Mouse (Mus musculus): ENCODE measurements around the gene Slc22a14. TPM values are rescaled to one million over a fixed set of nuclear protein-coding genes. Genes with fewer than 3 reads are reported as not detected.
"Not testable (repeated sequence)": the region's sequence is repeated elsewhere in the genome, so short reads cannot be mapped to it uniquely, and the experiment has no call there.

The Slc22a14 gene
- polyA plus RNA-seq, 1 experiment from 2014 or later, result not detected

DNA sequence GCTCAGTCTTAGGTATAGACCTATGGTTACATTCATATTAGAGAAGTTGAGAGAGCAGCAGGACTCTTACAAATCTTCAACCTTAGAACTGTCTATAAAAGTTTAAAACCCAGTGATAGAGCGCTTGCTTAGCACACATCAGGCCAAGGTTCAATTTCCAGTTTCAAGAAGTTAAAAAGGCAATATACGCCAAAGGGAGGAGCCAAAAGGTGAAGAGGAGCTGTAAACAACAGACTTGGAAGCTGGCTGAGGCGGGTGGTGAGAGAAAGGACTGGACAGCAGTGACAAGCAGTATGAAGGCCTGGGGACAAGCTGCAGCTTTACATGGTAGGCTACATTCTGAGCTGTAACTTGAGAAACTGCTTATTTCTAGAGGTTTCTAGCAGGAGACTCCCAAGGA is 66.8 kb downstream of the Slc22a14 start:
- H3K4me3 ChIP-seq (ENCODE audit: low read depth, low read length), result no peak overlapping the region
- H3K9me3 ChIP-seq (ENCODE audit: control insufficient read depth, low read length), result no peaks in the 10 kb centered on the region
- H3K4me1 ChIP-seq (replicated peaks; ENCODE audit: control insufficient read depth, insufficient read depth, low read length), result no peaks in the 10 kb centered on the region
- no peak for ATAC-seq (replicated peaks; ENCODE audit: low FRiP score)
- H3K9ac ChIP-seq (ENCODE audit: low read depth, low read length), result no peak overlapping the region
- no peak overlapping the region for H3K4me2 ChIP-seq
- 87% methylated on average over 3 of the region's 3 CpGs for WGBS
- H3K27ac ChIP-seq (ENCODE audit: low read depth, low read length), result no peak overlapping the region
- peaks cover 7% of the 10 kb centered on the region; the same call in 1 of the 2 replicates for H3K36me3 ChIP-seq (ENCODE audit: control insufficient read depth, insufficient read depth, low read length)
- DNase-seq (ENCODE audit: low spot score), result no peak
- H3K27me3 ChIP-seq (replicated peaks; ENCODE audit: control insufficient read depth, insufficient read depth, low read length), result no peaks in the 10 kb centered on the region

DNA sequence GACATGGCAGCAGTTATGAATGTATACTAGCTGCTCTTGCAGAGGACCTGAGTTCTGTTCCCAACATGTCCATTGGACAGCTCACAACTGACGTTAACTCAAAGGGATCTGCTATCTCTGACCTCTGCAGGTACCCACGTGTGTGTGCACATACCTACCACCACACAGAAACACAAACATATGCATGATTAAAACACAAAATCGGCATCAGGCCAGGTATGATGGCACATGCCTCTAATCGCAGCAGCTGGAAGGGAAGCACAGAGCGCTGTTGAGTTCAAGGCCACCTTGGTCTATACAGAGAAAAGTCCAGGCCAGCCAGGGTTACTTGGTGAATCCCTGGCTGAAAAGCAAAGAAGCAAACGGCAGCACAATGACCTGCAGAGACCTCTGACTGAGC is 67.7 kb downstream of the Slc22a14 start:
- Histone ChIP-seq H3K4me2 (no peak overlapping the region), H3K9me3 (ENCODE audit: control insufficient read depth, low read length) (no peaks in the 10 kb centered on the region), H3K4me3 (ENCODE audit: low read depth, low read length) (no peak overlapping the region), H3K27me3 (replicated peaks; ENCODE audit: control insufficient read depth, insufficient read depth, low read length) (no peaks in the 10 kb centered on the region), H3K27ac (ENCODE audit: low read depth, low read length) (no peak overlapping the region), H3K9ac (ENCODE audit: low read depth, low read length) (no peak overlapping the region), H3K36me3 (ENCODE audit: control insufficient read depth, insufficient read depth, low read length) (peaks cover 7% of the 10 kb centered on the region; the same call in 1 of the 2 replicates), H3K4me1 (replicated peaks; ENCODE audit: control insufficient read depth, insufficient read depth, low read length) (no peaks in the 10 kb centered on the region)
- DNase-seq (ENCODE audit: low spot score), result no peak
- no peak for ATAC-seq (replicated peaks; ENCODE audit: low FRiP score)
- 88% methylated on average over 6 of the region's 6 CpGs for WGBS

DNA sequence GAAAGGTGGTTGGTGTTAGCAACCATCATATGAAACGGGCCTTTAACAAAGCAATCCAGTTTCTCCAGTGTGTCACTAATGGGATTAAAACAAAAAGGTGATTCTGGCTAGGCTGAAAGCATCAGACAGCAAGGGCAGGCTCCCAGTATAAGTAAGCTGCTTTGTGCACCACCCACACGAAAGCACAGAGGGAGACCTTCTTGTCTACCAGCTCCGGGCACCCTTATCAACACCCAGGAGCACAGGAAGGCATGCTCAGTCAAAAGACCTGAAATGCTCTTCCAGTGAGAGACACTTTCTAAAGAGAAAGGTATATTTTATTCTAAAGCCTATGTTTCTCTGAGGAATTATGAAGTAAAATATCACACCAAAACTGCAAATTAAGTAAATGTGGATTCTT is 74.6 kb downstream of the Slc22a14 start:
- Histone ChIP-seq H3K36me3 (ENCODE audit: control insufficient read depth, insufficient read depth, low read length) (peaks cover 4% of the 10 kb centered on the region; the same call in 1 of the 2 replicates), H3K27me3 (replicated peaks; ENCODE audit: control insufficient read depth, insufficient read depth, low read length) (no peaks in the 10 kb centered on the region), H3K27ac (ENCODE audit: low read depth, low read length) (no peak overlapping the region), H3K4me1 (replicated peaks; ENCODE audit: control insufficient read depth, insufficient read depth, low read length) (no peaks in the 10 kb centered on the region; the same call in 1 of the 2 replicates), H3K9me3 (ENCODE audit: control insufficient read depth, low read length) (no peaks in the 10 kb centered on the region), H3K4me2 (no peak overlapping the region), H3K4me3 (ENCODE audit: low read depth, low read length) (no peak overlapping the region), H3K9ac (ENCODE audit: low read depth, low read length) (no peak overlapping the region)
- WGBS, result 65% methylated on average over 3 of the region's 3 CpGs
- DNase-seq (ENCODE audit: low spot score) (no peak), ATAC-seq (replicated peaks; ENCODE audit: low FRiP score) (peak; percentile 81)

DNA sequence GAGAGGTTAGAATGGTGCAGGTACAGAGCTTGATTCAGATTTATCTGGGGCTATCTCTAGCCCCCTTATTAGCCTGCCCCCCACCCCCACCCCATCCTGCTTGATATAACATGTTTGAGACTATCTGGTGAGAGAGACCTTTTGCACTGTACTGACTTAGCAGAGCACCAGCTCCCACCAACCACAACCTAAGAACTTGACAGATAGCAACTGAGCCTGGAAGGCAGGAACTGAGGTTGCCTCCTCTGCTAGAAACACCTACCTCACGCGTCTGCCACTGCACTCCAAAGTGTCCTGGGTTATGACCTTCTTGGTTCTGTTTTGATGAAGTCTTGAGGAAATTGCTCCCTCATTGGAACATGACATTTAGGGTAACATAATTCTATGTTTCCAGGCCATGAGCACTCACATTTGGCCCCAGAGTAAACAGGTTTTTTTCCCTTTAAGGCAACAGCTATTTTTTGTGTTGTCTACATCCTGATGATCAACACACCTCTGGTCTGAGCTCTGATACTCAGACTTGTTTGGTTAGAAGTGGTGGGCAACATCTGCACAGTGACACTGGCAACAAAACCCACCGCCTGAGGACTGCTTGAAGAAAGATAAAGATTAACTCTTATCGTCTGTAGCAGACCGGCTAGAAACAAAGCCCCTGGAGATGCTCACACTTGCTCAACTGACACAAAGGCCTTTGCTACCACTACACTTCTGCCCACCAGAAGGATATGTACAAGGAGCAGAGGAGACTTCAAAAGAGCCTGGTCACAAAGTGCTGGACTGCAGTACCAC is 84.3 kb downstream of the Slc22a14 start:
- ATAC-seq (replicated peaks; ENCODE audit: low FRiP score) (peak; percentile 87), DNase-seq (ENCODE audit: low spot score) (no peak)
- Histone ChIP-seq H3K9ac (ENCODE audit: low read depth, low read length) (no peak overlapping the region), H3K36me3 (ENCODE audit: control insufficient read depth, insufficient read depth, low read length) (peaks cover 7% of the 10 kb centered on the region; the same call in 1 of the 2 replicates), H3K27ac (ENCODE audit: low read depth, low read length) (peak overlapping the region; percentile 16; the same call in 1 of the 2 replicates), H3K4me3 (ENCODE audit: low read depth, low read length) (no peak overlapping the region), H3K9me3 (ENCODE audit: control insufficient read depth, low read length) (no peaks in the 10 kb centered on the region), H3K4me2 (peak overlapping the region; percentile 4), H3K4me1 (replicated peaks; ENCODE audit: control insufficient read depth, insufficient read depth, low read length) (peaks cover 4% of the 10 kb centered on the region), H3K27me3 (replicated peaks; ENCODE audit: control insufficient read depth, insufficient read depth, low read length) (no peaks in the 10 kb centered on the region)
- WGBS, result 40% methylated on average over 5 of the region's 5 CpGs

DNA sequence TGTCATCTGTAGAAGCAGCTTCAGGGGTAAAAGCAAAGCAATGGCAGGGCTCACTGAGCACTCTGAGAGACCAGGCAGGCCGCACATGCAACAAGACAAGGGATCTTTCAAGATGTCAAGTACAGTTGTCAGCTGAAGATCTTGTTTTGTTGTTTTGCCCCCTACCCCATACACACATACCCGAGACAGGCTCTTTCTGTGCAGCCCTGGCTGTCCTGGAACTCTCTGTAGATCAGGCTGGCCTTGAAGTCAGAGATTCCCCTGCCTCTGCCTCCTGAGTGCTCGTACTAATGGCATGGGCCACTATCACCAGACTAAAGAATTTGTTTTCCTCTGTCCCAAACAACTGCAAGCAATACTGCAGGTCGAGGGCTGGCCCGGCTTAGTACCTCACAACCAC is 87.3 kb downstream of the Slc22a14 start:
- H3K9ac ChIP-seq (ENCODE audit: low read depth, low read length), result no peak overlapping the region
- H3K4me3 ChIP-seq (ENCODE audit: low read depth, low read length), result no peak overlapping the region
- H3K36me3 ChIP-seq (ENCODE audit: control insufficient read depth, insufficient read depth, low read length), result peaks cover 7% of the 10 kb centered on the region; the same call in 1 of the 2 replicates
- H3K27me3 ChIP-seq (replicated peaks; ENCODE audit: control insufficient read depth, insufficient read depth, low read length), result no peaks in the 10 kb centered on the region
- H3K9me3 ChIP-seq (ENCODE audit: control insufficient read depth, low read length), result no peaks in the 10 kb centered on the region
- DNase-seq (ENCODE audit: low spot score) (peak; percentile 22), ATAC-seq (replicated peaks; ENCODE audit: low FRiP score) (no peak)
- no peak overlapping the region for H3K4me2 ChIP-seq
- H3K27ac ChIP-seq (ENCODE audit: low read depth, low read length), result no peak overlapping the region
- WGBS, result 92% methylated on average over 5 of the region's 5 CpGs
- peaks cover 4% of the 10 kb centered on the region for H3K4me1 ChIP-seq (replicated peaks; ENCODE audit: control insufficient read depth, insufficient read depth, low read length)

DNA sequence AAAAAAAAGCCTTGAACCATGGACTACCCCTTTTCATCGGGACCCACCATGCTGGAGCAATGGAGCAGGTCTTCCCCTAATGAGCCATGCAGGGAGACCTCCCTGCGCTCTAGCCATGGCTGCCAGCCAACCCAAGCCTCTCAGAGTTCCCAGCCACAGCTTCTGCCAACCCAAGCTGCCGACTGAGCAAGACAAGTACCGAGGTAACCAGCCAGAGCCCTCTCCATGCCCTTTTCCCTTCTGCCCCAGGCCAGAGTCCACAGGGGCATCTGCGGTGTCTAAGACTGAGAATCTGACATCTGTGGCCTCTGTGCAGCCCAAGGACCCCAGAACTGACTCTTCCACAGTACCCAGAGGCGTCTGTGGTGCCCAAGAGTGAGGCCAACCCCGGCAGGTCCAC is 89.0 kb downstream of the Slc22a14 start:
- Histone ChIP-seq H3K36me3 (ENCODE audit: control insufficient read depth, insufficient read depth, low read length) (0 out of 2 replicates have a peak, but pooled peaks cover 5% of the 10 kb centered on the region), H3K9me3 (ENCODE audit: control insufficient read depth, low read length) (no peaks in the 10 kb centered on the region), H3K4me2 (no peak overlapping the region), H3K4me3 (ENCODE audit: low read depth, low read length) (no peak overlapping the region), H3K27me3 (replicated peaks; ENCODE audit: control insufficient read depth, insufficient read depth, low read length) (no peaks in the 10 kb centered on the region), H3K27ac (ENCODE audit: low read depth, low read length) (no peak overlapping the region), H3K4me1 (replicated peaks; ENCODE audit: control insufficient read depth, insufficient read depth, low read length) (no peaks in the 10 kb centered on the region), H3K9ac (ENCODE audit: low read depth, low read length) (no peak overlapping the region)
- WGBS, result 84% methylated on average over 7 of the region's 7 CpGs
- ATAC-seq (replicated peaks; ENCODE audit: low FRiP score) (no peak), DNase-seq (ENCODE audit: low spot score) (no peak)

DNA sequence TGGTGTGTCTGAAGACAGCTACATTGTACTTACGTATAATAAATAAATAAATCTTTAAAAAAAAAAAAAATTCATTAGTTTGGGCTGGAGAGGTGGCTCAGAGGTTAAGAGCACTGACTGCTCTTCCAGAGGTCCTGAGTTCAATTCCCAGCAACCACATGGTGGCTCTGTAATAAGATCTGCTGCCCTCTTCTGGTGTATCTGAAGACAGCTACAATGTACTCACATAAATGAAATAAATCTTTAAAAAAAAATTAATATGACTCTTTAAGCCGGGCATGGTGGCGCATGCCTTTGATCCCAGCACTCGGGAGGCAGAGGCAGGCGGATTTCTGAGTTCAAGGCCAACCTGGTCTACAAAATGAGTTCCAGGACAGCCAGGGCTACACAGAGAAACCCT is 90.5 kb downstream of the Slc22a14 start:
- H3K4me3 ChIP-seq (ENCODE audit: low read depth, low read length); H3K4me2 ChIP-seq; H3K27me3 ChIP-seq (replicated peaks; ENCODE audit: control insufficient read depth, insufficient read depth, low read length); H3K9me3 ChIP-seq (ENCODE audit: control insufficient read depth, low read length); ATAC-seq (replicated peaks; ENCODE audit: low FRiP score); H3K36me3 ChIP-seq (ENCODE audit: control insufficient read depth, insufficient read depth, low read length); DNase-seq (ENCODE audit: low spot score); H3K9ac ChIP-seq (ENCODE audit: low read depth, low read length); H3K4me1 ChIP-seq (replicated peaks; ENCODE audit: control insufficient read depth, insufficient read depth, low read length); H3K27ac ChIP-seq (ENCODE audit: low read depth, low read length): not testable (repeated sequence)
- WGBS, result 95% methylated on average over 5 of the region's 5 CpGs

DNA sequence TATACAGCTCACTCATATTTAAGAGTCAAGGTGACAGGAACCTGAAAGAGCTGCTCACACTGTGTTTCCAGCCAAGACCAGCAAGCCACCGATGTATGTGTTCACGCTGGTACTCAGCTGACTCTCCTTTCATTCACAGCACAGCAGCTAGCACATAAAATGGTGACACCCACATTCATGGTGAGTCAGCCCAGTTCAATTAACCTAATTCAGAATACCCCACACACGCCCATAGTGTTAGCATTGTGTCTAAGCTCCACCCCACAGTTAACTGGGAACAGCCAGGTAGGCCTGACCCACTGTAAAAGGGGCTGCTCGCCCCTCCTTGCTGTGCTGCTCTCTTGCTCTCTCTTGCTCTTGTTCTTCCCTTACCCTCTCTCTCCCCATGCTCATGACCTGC is 93.9 kb downstream of the Slc22a14 start:
- Histone ChIP-seq H3K36me3 (ENCODE audit: control insufficient read depth, insufficient read depth, low read length) (peaks cover 9% of the 10 kb centered on the region; the same call in 1 of the 2 replicates), H3K27ac (ENCODE audit: low read depth, low read length) (no peak overlapping the region), H3K4me2 (no peak overlapping the region), H3K4me1 (replicated peaks; ENCODE audit: control insufficient read depth, insufficient read depth, low read length) (no peaks in the 10 kb centered on the region), H3K9ac (ENCODE audit: low read depth, low read length) (no peak overlapping the region), H3K9me3 (ENCODE audit: control insufficient read depth, low read length) (no peaks in the 10 kb centered on the region), H3K27me3 (replicated peaks; ENCODE audit: control insufficient read depth, insufficient read depth, low read length) (no peaks in the 10 kb centered on the region), H3K4me3 (ENCODE audit: low read depth, low read length) (no peak overlapping the region)
- 92% methylated on average over 4 of the region's 4 CpGs for WGBS
- DNase-seq (ENCODE audit: low spot score) (peak; percentile 22), ATAC-seq (replicated peaks; ENCODE audit: low FRiP score) (no peak)

DNA sequence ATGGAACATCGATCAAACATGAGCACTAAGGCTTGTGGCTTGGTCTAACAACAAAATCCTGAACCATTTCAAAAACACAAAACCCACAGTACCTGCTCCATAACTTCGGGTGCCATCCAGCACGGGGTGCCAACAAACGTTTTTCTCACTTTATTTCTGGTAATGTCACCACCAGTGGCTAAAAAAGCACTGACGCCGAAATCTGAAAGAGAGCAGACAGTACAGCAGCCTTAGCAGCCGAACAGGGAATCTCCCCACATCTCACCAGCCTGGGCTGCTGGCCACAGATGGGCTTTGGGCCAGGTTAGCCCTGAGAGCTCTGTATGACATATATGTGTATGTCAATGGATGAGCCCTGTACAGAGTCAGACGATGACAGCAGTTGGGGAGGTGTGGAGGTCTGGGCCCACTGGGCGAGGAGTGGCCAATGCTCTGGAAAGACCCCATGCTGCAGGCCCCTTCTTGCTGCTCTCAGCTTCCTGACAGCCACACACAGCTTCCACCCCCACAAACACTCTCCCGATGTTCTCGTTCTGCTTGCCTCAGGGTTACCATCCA is 96.7 kb downstream of the Slc22a14 start:
- H3K36me3 ChIP-seq (ENCODE audit: control insufficient read depth, insufficient read depth, low read length), result peaks cover 12% of the 10 kb centered on the region
- ATAC-seq (replicated peaks; ENCODE audit: low FRiP score) (no peak), DNase-seq (ENCODE audit: low spot score) (no peak)
- H3K9ac ChIP-seq (ENCODE audit: low read depth, low read length), result no peak overlapping the region
- H3K4me2 ChIP-seq, result no peak overlapping the region
- no peaks in the 10 kb centered on the region for H3K4me1 ChIP-seq (replicated peaks; ENCODE audit: control insufficient read depth, insufficient read depth, low read length)
- H3K27ac ChIP-seq (ENCODE audit: low read depth, low read length), result no peak overlapping the region
- H3K4me3 ChIP-seq (ENCODE audit: low read depth, low read length), result no peak overlapping the region
- 90% methylated on average over 11 of the region's 11 CpGs for WGBS
- no peaks in the 10 kb centered on the region for H3K27me3 ChIP-seq (replicated peaks; ENCODE audit: control insufficient read depth, insufficient read depth, low read length)
- H3K9me3 ChIP-seq (ENCODE audit: control insufficient read depth, low read length), result no peaks in the 10 kb centered on the region

Measured in liver, embryonic 11.5 days (tissue).